Mouse (Mus musculus): ENCODE data around the gene Otoa. TPM values are rescaled to one million over a fixed set of nuclear protein-coding genes. Genes with fewer than 3 reads are reported as not detected.

The Otoa gene
- total RNA-seq, 2 experiments from 2014 or later, result 0.88 to 2.0 TPM

DNA sequence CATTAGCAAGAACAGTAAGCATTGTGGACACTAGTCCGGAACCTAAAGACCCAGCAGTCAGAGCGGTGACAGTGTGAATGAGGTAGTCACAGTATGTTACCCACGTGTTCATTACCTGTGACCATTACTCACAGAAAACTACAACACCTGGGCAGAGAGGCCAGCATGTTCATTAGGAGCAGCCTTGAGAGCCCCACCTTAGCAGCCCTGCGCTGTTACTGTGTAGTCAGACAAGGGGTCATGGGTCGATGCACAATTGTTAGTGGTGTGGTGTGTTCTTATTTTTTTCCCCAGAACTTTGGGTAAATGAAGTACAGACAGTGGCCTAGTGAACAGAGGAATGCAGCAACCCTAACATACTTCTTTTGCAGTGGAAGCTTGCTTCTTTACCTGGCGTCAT, 4.1 kb upstream of the Otoa start:
- no peak for DNase-seq
- intact Hi-C loops (cut with DNase I), result loop anchor here (1.0 kb wide), 1 partner anchor 43 kb away; no protein-coding TSS in a partner anchor

DNA sequence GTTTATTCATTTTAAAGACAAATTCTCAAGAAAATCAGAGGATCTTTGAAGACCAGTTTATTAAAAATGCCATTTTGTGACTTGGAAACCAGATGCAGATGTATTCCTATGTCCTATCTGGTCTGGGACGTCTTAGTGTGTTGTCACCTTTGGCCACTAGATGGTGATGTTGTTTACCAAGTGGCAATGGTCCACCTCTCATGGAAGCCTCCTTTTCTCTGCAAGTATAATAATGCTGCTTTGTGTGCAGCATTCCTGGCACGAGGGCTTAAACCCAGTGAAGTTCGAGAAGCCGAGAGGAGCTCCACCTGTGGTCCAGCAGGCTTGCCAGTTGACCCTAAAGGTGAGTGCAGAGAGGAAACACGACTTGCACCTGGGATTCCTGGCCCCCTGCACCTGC, 3.6 kb upstream of the Otoa start:
- DNase-seq, result peak; percentile 67 to 83
- intact Hi-C loops (cut with DNase I), result loop anchor here (1.0 kb wide), 1 partner anchor 42 kb away; no protein-coding TSS in a partner anchor

DNA sequence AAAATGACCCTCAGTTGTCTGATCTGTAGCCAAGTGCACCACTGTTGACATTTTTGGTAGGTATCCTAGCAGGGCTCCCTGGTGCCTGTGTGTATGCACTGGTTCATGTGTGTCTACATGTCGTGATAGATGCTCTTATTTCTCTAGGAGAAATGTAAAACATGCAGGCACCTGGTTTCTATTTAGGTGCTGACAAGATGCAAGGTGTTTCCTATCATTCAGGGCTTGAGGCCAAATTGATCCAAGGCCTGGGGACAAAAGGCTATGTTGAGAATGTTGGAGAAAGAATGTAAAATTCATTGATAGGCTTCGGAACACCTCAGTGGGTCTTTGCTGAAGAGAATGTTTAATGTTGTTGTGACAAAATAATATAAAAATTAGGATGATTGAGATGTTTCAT, 366 bp downstream of the Otoa start:
- intact Hi-C loops (cut with DNase I), result no loop called here
- no peak for DNase-seq

DNA sequence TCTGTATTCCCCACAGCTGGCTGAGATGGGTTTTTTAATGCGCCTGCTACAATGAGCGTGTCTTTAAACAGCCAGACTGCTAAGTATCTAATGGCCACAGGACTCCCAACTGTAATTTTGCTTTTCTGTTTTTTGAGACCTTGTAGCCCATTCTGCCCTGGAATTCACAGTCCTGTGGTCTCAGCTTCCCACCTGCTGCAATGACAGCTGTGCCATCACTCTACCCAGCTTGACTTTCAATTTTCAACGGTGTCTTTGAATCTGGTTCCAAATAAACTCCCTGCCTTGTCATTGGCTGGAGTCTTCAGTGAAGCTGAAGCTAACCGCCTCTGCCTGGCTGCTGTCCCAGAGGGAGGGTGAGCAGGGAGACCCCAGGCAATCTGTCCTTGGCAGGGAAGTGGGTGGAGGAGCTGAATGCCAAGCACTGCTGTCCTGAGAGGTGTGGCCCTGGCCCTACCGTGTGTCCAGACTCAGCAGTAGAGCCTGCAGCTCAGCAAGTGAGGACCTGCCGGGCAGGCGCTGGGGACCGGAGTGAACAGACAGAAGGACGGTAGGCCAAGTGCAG, 1.6 kb downstream of the Otoa start:
- peak in 1 of 2 experiments; percentile 25 for DNase-seq
- intact Hi-C loops (cut with DNase I), result no loop called here

DNA sequence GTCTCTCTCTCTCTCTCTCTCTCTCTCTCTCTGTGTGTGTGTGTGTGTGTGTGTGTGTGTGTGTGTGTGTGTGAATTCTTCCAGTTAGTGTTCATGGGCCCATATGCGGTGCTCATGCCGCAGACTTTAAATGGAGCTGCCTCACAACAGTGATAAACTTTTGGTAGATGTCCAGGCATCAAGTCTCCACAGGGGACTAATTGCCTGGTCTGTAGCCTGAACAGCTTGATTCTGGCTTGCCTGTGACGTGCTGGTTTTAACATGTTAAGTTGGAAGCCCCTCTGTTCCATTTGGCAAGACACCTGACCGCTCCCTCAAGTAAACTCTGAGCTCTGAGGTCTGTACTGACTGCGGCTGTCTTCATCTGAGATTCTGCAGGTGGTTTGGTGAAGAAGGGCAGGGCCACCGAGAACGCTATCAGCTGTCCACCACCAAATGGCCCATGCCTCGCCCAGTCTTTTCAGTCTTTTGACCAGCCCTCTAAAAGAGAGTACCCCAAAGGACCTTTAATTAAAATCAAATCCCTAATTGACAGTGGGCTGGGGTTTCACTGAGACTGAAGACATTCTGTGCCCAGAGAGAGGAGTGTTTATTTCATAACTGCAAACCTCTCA, 3.5 kb downstream of the Otoa start:
- DNase-seq, result peak in 1 of 2 experiments; percentile 16
- intact Hi-C loops (cut with DNase I), result no loop called here

DNA sequence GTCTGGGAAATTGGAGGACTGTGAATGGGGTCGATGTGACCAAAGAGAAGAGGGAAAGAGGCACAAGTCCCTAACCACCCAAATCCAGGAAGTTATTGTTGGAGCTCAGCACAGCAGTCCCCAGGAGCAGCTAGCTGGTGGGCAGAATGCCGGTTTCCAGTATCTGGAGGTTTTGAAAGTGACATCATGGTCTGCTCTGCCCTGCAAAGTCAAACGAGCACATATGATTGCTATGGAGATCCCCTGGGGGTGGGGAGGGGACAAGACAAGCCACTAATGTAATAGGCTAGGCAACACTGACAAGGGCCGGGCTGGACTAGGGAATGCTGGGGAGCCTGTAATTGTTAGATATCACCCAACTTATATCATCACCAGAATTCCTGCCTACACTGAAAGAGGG, 4.0 kb downstream of the Otoa start:
- intact Hi-C loops (cut with DNase I), result no loop called here
- DNase-seq, result peak; percentile 53 to 69

DNA sequence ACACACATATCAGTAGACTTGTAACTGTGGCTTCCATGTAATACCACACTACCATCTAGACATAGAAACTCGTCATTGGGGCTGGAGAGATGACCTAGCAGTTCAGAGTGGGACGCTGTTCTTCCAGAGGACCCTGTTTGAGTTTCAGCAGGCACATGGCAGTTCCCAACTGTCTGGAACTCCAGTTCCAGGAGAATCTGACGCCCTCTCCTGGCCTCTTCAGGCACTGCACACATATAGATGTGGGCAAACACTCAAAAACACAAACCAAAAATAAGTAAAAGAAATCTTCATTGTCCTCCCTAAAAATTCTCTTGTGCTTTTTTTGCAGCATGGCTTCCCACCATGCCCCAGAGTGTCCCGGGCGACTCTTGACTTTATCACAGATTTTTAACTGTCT, 7.3 kb downstream of the Otoa start:
- DNase-seq, result no peak
- intact Hi-C loops (cut with DNase I), result no loop called here

DNA sequence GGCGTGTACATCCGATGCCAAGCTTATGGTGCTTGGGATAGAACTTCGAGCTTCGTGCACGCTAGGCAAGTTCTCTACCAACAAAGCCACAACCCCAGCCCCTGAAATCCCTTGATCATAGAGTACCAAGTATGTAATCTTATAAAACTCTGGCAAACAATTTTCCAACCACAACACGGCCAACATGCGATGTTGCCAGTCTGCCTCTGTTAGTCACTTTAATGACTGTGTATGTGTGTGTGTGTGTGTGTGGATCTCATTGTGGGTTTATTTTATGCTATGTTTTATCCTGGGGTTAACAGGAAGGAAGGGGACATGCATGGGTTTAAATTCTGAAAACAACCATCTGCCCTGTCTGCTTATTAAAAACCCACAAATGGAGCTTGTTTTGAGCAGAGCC, 9.3 kb downstream of the Otoa start:
- intact Hi-C loops (cut with DNase I), result no loop called here
- no peak for DNase-seq

DNA sequence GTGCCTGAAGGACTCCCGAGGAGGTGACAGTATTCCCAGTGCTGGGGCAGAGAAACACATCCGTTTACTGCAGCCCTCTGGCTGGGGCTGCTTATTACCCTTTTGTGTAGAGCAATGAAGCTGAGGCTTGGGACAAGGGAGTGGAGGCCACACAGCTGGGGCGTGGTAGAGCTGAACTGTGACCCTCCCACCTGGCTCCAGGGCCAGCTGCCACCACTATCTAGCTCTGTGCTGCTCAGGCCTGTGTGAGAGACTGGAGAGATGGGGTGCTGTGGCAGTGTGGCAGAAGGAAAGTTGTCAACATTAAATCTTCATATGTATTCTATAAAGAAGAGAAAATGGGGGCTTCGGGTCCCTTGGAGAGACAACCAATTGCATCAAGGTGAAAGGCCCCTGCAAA, 11.6 kb downstream of the Otoa start:
- no peak for DNase-seq
- intact Hi-C loops (cut with DNase I), result no loop called here

DNA sequence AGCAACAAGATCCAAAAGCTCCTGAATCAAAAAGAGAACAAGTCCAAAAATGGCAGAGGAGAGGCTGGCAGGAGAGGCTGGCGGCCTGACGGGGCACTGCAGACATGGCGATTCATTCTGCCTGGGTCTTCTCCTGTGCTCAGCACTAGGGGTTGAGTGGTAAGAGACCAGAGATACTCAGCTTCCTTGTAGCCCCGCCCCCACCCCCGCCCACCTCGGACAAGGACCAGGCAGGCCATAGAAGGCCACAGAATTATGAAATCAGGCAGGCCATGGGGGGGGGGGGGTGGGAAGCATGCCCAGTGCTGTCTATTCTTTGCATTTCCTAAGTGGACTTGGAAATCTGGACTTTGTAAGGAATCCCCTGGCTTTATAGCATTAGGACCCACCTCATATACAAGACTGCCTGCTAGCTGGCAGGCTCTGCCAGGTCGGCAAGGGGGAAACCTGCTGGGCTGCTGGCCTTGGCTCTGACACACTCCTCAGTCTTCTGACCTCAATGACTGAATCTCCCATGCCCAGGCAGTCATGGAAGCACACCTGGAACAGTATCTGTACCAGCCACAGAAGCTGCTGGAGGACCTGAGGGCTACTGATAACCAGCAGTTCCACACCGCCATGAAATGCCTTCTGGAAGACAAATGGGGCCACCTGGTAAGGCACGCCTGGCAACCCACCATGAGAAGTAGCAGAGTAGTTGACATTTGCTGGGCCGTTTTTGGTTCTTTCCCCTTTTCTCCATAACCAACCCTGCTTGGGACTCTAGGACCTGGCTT, 17.4 kb downstream of the Otoa start:
- intact Hi-C loops (cut with DNase I), result no loop called here

DNA sequence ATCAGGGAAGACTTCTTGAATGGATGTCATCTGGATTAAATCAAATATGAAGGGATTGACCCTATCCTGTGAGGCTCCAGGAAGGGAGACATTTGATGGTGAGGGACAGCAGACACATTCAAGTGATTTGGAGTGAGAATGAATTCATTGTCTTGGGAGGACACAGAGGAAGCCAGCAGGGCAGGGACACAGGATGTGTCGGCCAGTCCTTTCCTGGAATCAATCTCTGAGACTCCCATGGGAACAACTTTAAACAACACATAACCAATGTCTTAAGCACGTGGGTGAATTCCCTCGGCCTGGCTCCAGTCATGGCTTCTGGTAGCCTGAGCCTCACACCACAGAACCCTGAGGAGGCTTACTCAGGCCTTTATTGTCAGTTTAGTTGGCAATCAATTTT, 26.4 kb downstream of the Otoa start:
- intact Hi-C loops (cut with DNase I), result no loop called here
- peak in 1 of 2 experiments; percentile 28 for DNase-seq

More for the DNA sequence above, 17.4 kb downstream of the Otoa start:
- no peak for DNase-seq

DNA sequence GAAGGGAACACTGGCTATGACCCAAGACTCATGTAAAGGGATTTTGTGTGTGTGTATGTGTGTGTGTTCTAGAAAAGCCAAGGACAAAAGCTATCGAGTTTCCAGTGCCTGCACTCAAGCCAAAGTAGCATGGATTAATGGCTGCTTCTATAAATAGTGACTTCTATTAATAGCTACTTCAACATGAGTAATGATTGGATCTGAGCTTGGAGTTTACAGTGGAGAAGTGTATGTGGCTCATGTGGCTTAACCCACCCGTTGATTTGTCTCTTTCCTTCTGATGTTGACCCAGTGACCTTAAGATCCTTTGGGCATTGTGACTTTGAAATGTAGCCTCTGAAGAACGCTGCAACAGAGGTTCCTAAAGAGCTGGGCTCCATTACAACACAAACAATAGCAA, 29.9 kb downstream of the Otoa start:
- intact Hi-C loops (cut with DNase I), result no loop called here
- no peak for DNase-seq

DNA sequence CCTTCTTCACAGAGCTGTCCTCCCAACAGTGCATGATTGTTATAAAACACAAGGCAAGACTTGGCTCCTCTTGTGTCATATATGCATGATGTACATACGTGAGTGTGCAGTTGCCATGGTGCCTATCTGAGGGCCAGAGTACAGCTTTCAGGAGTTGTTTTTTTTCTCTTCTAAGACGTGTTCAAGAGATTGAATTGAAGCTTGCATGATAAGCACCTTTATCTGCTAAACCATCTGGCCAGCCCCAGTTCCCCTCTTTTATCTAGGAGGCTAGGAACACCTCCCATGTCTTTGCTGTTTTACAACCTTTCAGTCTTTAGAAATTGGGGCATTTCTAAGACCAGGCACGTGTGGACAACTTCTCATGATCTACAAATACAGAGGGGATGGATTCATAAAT, 30.3 kb downstream of the Otoa start:
- intact Hi-C loops (cut with DNase I), result no loop called here
- no peak for DNase-seq

DNA sequence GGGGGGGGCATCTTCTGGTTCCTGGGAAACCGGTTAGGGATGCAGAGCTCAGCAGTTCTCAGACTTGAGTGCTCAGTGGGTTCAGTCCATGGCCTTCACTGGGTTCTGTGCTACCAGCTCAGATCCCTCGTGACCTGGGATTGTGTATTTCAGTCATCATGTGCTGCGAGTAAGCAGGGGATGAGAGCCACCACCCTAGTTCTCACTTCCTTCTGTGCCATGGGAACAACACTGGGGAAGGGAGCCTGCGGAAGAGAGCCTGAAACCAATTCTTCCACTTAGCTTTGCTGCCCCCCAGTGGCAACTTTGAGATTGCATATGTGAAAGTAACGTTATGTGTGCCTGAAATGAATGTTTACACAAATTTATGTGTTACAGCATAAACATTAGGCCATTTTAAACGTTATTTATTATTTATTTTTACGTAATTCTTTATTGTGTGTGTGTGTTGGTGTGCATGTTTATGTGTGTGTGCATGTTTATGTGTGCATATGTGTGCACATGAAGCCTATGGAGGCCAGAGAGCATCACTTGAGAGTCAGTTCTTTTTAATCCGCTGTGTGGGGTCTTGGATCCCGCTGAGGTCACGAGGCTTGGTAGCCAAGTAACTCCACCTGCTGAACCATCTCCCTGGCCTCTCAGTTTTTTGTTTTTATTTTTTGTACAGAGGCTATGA, 38.8 kb downstream of the Otoa start:
- intact Hi-C loops (cut with DNase I), result loop anchor here (1.0 to 10.0 kb wide), 3 partner anchors 43 to 187 kb away; no protein-coding TSS in a partner anchor

DNA sequence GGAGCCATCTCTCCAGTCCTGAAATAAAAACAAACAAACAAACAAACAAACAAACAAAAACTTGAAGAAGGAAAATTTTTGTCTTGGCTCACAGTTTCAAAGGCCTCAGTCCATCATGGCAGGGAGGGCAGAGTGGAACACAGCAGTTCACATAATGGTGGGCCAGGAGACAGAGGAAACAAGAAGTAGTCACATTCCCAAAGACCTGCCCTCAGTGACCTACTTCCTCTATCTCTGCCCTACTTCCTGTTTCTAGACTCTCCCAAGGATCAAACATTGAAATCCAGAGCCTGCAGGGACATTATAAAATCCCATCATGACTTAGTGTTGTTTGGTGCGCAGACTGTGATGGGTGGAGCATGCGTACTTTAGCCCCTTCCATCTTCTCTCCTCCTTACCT, 49.4 kb downstream of the Otoa start:
- intact Hi-C loops (cut with DNase I), result no loop called here
- DNase-seq, result no peak

More for the DNA sequence above, 38.8 kb downstream of the Otoa start:
- peak; percentile 86 to 94 for DNase-seq

DNA sequence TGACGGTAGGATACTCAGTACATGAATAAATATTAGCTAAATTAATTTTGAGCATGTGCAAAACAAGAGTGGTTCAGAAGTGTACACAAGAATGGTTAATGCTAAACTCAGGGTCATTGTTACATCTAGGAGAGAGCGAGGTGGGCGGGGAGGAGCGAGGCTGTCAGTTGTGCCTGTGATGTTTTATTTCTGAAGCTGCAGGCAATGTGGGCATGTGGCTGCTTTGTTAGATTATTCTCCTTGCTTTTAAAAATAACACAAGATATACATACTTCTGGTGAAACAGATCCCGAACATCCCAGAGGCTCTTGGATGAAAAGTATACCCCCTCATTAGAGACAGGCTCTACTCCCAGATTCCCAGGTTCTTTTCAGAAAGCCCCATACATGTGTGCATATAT, 59.8 kb downstream of the Otoa start:
- no peak for DNase-seq
- intact Hi-C loops (cut with DNase I), result no loop called here

DNA sequence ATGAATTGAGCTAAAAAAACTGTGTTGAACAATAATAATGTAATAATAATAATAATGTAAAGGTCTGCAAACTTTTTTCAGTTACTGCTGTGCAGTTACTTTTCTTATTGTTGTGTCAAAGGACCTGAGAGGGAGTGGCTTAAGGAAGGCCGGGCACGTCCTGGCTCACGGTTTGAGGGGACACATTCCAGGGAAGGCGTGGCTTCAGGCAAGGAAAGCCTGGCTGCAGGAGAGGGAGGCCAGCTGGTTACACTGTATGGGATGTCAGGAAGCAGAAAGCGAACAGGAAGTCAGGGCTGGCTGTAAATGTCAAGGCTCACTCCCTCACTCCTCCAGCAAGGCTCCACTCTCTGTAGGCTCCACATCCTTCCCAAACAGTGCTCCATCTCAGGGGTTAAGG, 69.2 kb downstream of the Otoa start:
- DNase-seq, result no peak
- intact Hi-C loops (cut with DNase I), result no loop called here

DNA sequence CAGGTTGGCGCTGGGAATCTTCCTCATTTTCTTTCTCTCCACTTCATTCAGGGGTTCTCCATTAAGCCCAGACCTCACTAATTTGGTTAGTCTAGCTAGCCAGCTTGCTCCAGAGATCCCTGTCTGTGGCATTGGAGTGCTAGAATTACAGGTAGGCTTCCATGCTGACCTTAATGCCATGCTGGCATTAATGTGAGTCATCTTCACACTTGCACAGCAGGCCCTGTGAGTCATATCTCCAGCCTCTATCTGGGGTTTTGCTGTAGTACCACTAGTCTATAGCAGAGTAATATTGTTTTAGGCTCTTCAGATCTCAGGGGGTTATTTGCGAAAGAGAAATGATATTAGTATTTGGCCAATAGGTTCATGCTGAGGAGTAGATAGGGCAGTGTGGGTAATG, 70.7 kb downstream of the Otoa start:
- intact Hi-C loops (cut with DNase I), result no loop called here
- DNase-seq, result no peak

DNA sequence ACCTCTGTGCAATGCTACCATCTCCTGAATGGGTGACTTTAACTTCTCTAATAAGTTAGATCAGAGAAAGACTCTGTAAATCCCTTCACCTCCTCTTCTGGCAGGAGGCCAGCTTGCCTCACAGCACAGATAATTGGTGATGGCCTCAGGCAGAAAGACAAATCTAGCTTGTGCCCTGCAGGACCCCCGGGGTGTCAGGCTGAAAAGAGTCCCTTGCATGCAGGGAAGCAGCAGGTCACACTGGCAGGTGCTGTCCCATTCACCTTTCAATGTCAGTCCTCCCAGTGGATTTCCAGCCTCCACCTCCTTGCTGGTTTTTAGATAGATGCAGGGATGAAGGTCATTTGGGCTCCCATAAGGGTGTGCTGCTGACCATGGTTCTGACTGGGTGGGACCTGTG, 84.2 kb downstream of the Otoa start:
- intact Hi-C loops (cut with DNase I), result no loop called here
- no peak for DNase-seq

DNA sequence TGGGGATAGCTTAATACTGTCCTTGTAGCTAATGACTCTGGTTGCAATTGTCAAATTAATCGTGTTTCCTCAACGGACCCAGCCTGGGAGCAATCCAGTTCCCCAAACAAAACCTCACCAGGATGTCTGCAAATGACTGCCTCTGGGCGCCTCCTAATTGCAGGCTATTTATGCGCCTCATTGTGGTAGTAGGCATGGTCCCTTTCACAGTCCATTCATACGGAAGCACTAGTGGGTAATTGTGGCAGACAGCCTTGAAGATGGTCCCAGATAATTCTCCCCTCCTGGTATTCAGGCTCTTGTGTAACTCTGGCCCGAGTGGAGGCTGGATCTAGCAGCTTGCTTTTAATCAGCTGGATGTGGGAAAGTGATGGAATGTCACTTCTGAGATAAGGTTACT, 90.4 kb downstream of the Otoa start:
- intact Hi-C loops (cut with DNase I), result no loop called here
- no peak for DNase-seq

DNA sequence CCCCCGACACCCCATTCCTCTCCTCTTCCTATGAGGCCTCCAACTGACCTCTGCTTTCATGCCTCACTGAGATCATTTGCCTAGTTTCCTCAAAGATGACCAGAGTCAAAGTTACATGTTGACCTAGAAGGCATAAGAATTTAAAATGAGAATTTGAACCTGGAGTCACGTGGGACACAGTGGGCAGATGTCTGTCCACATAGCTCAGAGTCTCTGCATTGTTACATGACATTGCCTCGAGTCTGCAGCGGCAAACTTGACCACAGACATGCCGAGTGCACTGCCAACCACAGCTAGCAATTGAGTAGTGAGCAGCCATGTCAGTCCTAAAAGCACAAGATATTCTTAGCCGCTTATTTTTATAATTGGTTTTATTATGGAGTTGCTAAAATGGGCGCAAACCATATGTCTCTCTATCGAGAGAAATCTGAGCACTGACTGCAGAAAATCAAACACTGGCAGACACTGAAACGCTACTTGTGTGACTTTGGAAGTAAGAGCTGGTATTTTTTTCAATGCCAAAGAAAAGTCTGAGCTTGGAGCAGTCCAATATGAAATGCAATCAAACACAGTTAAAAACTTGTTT, 105.8 kb downstream of the Otoa start:
- intact Hi-C loops (cut with DNase I), result no loop called here
- no peak for DNase-seq

All from heart, postnatal 14 days (tissue).